In the genomic region with DNA sequence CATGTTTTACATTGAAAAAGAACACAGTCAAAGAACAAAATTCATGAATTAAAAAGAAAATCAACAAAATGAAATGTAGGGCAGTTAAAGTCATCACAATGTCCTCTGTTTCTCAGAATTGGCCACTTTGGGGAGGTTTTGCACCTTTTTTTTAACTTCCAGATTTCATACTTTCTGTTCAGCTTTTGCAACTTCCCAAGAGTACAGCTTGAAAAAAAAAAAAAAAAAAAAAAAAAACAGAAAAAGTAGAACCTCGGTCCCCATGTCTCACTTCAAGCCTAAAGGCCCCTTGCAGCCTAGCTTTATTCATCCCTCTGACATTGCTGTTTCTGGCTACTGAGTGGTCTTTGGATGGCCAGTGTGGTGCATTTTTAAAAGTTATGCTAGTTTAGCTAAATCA, we compare ENCODE assay signal across 24 mouse cellular contexts.
"Had no signal": no experiment of that assay in that cellular context is flagged by ENCODE, and none has a peak within 500 bp of the region (broad histone marks: within the 10 kb centered on the region; RNA-seq: fewer than 3 reads in every experiment).

No protein-coding gene starts in this region.

- H3K4me2 ChIP-seq: heart, embryonic 12.5 days; hindbrain, embryonic 12.5 days; hindbrain, embryonic 14.5 days; intestine, embryonic 15.5 days; limb, embryonic 12.5 days; liver, embryonic 12.5 days had no signal

- H3K9ac ChIP-seq: heart, embryonic 12.5 days; hindbrain, embryonic 12.5 days; hindbrain, embryonic 14.5 days; intestine, embryonic 15.5 days; limb, embryonic 12.5 days; liver, embryonic 12.5 days; liver, embryonic 14.5 days had no signal

- H3K9me3 ChIP-seq: heart, embryonic 10.5 days; heart, embryonic 12.5 days; hindbrain, embryonic 10.5 days; hindbrain, embryonic 12.5 days; intestine, embryonic 15.5 days; limb, embryonic 10.5 days; limb, embryonic 12.5 days; liver, embryonic 12.5 days had no signal

- H3K4me3 ChIP-seq: heart, embryonic 10.5 days; heart, embryonic 12.5 days; hindbrain, embryonic 10.5 days; hindbrain, embryonic 12.5 days; intestine, embryonic 15.5 days; layer of hippocampus, adult 2 months; limb, embryonic 10.5 days; limb, embryonic 12.5 days; liver, embryonic 12.5 days had no signal

- DNase-seq: gastrocnemius, postnatal 14 days; gastrocnemius, postnatal 36 days; heart, adult 18-20 months; heart, postnatal 10 days; heart, postnatal 4 days; kidney, adult 18-20 months; kidney, adult 8-10 months; kidney, postnatal 10 days; kidney, postnatal 25 days; kidney, postnatal 4 days had no signal

- H3K27me3 ChIP-seq: heart, embryonic 12.5 days; hindbrain, embryonic 12.5 days; intestine, embryonic 15.5 days; limb, embryonic 12.5 days; liver, embryonic 12.5 days had no signal

- H3K36me3 ChIP-seq: heart, embryonic 10.5 days; heart, embryonic 12.5 days; hindbrain, embryonic 10.5 days; hindbrain, embryonic 12.5 days; intestine, embryonic 15.5 days; limb, embryonic 10.5 days; limb, embryonic 12.5 days; liver, embryonic 12.5 days had no signal

- H3K4me1 ChIP-seq: hindbrain, embryonic 10.5 days; hindbrain, embryonic 12.5 days; intestine, embryonic 15.5 days; limb, embryonic 10.5 days; limb, embryonic 12.5 days had no signal

- H3K27ac ChIP-seq: heart, embryonic 10.5 days; hindbrain, embryonic 10.5 days; hindbrain, embryonic 12.5 days; hindbrain, embryonic 14.5 days; intestine, embryonic 15.5 days; layer of hippocampus, adult 2 months; limb, embryonic 10.5 days; limb, embryonic 12.5 days; liver, embryonic 12.5 days; liver, embryonic 14.5 days had no signal

- ATAC-seq: hindbrain, embryonic 16.5 days; inflammation-experienced regulatory T-cells, adult 6 months; intestine, embryonic 15.5 days; intestine, postnatal 0 days; liver, embryonic 12.5 days had no signal
